Mouse (Mus musculus) adrenal gland, adult 18-20 months (tissue): Measurements from ENCODE around the gene Fxyd1. TPM values are rescaled to one million over a fixed set of nuclear protein-coding genes. Genes with fewer than 3 reads are reported as not detected.

Experiments
- DNase-seq, 2 experiments: peaks; one replicate each; pipeline ENCODE4 v3.0.0; 2021 to 2022; ENCODE audit warnings: low spot score in 2 of 2
- total RNA-seq, 2 experiments: library from RNA; stranded (reverse); gene quantifications; 1 replicate in 1 of 2; 2 replicates in 1 of 2; pipeline ENCODE4 v1.2.3; 2021

Gene Fxyd1
- total RNA-seq, 2 experiments from 2014 or later: 193 to 280 TPM

DNA sequence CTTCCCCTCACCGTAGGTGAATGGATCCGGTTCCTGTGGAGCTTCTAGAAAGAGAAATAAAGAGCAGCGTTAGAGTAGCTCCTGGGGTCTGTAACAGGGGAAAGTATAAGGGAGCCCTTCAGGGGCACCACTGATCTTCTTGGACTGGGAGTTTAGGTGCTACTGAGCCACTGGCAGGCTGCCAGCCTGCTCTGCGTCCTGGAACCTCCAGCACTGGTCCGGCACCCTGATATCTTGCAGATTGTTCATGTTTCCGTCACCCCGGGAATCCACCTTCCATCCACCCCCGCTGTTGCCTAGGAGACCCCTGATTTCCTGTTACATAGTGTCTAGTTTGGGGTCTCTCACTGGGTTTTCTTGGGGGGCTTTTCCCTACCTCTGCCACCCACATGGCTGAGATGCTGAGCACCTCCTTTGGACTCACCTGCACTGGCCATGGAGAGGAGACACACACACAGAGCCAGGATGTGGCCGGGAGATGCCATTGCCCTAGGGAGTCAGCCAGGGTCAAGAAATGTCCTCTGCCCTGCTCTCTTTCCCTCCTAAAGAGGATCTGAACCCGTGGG is 3.0 kb downstream of the Fxyd1 start:
- DNase-seq: no peak

DNA sequence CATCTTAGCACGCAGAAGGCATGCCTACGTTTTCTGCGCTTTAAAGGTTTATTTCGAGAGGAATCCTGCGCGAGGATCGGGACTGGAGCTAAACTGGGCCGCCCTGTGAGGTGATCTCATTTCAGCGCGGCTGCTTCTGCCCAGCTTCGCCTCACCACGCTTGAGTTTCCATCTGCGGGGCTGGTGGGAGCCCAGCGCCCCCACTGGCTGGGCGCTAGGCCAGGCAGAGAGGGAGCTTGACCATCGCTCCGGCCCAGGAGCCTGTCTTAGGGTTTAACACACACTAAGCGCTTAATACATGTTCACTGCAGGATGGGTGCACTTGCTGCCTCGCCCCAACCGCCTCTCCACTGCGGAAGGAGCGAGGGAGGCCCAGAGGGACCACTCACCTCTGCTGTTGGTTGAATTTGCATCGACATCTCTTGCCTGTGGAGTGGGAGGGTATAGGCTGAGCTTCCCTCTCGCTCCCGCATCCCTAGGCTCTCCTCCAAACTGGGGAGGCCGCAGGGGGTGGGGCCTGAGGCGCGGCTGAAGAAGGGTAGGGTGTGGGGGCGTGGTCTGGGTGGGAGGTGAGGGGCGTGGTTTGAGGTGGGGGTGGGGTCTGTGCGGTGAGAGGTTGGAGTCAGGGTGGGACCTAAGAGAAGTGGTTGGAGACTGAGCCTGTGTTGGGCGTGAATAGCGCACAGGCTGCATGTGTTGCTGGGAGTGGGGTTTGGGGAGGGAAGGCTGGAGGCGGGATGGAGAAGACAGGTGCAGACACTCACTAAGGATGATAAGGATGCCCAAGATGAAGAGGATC is 4.2 kb downstream of the Fxyd1 start:
- no peak for DNase-seq

- no peak for DNase-seq
Measured at GRCm38 (mm10) chr7:31052251-31052635, 4.8 kb downstream of the Fxyd1 start.

- no peak for DNase-seq
Measured at GRCm38 (mm10) chr7:31051321-31052021, 5.5 kb downstream of the Fxyd1 start, which contains the start of gene Fxyd7. Gene Fxyd7, minus strand, starts transcription at chr7:31051467.

DNA sequence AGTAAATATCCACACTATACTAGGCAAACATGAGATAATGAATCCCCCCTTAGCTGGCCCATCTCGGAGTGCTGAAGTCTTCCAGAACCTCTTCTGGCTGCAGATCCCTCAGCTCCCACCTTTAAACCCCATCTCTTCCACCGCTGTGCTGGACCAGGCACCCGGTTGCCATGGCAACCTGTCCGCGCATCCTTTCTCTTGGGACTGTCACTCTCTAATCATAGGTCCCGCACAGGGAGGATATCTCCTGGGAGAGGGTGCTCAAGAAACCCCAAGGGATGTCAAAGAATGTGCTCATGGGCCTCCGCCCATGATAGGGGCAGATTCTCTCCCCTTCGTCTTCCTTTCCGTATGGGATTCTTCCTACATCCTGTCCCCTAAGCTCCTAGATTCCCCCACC is 6.1 kb downstream of the Fxyd1 start:
- no peak for DNase-seq

GRCm38 (mm10) chr7:31050487-31050886 is 6.5 kb downstream of the Fxyd1 start:
- no peak for DNase-seq

DNA sequence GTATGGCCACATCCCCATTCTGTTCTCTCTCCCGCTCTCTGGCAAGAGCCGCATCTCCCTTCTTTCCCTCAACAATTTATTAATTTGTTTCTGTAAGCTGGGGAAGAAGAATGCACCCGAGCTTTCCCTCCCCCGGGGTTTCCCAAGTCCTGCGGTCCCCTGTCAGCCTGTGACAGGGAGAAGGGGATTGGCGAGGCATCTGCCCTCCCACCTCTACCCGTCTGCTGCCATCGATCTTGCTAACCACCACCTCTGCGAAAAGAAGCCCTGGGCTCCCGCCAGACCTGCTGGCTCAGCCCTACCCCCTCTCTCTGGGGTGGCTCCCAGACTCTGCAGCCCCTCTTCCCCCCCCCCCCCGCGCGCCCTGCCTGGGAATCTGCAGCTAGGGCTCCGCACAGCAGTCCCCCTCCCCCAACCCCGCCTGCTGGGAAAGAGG is 7.1 kb downstream of the Fxyd1 start:
- no peak for DNase-seq

DNA sequence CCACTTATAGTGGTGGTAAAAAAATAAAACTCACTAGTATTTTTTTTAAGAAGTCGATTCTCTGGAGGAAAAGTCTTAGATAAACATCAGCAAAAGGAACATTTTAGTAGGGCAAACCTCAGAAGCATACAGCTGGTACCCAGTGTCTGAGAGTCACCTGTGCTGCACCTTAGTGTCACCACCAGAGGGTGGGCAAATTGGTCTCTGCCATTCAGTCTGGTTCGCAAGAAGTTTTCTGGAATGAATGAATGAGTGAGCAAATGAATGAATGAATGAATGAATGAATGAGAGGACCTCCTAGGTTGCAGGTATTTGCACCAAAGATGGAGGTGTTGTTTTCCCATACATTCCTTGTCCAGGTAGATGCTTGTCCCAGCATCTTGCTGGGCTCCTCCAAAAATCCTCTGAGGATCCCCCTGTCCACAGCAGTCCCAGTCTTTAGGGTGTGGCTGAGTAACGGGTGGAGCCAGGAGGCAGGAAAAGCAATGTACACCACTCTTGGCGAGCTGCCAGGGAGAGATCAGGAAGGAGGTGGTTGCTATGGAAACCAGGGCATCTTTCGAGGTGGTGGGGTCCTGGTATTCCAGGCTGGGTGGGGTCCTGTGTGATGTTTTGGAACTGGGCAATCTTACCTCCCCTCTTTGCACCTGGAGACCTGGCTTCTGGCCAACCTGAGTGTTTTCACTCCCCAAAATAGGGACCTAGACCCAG is 7.7 kb downstream of the Fxyd1 start:
- DNase-seq: no peak

DNA sequence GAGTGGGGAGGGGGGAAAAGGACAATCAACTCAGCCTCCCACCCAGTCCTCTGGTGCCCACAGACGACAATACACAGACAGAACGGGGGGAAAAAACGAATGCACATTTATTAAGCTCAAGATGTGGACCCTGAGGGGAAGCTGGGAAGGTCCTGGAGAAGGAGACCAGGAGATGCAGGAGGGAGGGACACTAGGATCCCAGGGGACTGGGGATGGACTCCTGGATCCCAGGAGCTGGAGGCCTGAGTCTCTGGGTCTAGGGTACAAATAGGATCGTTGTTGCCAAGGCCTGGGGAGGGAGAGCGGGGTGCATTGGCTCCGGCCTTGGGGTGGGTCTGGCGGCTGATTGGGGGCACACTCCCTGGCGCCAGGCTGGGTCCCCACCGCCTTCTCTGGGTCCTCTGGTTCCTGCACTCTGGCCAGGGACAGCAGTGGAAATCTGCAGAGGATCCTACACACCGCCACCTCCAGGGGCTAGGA is 14.5 kb downstream of the Fxyd1 start, which contains the start of gene Fxyd5:
TSS of gene Fxyd5 (minus strand) at position 51 of the 480 bp plus-strand sequence.
- DNase-seq: no peak

DNA sequence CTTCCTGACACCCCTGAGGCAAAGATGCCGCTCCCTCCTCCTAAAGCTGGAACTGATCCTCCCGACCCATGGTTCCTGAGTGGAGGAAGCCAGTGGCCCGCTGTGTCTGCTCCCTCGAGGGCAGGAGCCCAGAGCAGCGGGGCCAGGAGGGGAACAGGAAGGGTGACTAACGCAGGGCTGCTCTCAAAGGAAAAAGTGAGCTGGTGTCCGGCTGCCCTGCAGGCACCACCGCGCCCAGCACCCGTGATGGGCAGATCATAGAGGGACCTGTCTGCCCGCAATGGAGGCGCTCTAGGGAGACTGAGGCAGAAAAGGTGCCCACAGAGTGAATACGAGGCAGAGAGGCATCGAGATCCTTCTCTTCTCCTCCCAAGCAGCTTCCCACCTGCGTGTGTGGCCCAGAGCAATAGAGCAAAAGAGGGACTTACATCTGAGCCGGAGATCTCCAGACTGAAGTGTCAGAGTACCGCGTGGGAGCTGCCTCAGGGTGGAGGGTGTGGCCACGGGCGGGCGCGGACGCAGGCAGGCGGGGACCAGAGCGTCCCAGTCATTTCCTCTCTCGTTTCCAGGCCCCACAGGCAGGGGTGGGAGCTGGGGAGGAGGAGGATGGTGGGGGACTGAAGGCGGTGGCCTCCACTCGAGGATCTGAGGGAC is 15.2 kb downstream of the Fxyd1 start:
- DNase-seq: peak; percentile 58 to 73

GRCm38 (mm10) chr7:31041023-31041407 is 16.0 kb downstream of the Fxyd1 start:
- DNase-seq: no peak

GRCm38 (mm10) chr7:31040281-31041022 is 16.5 kb downstream of the Fxyd1 start:
- no peak for DNase-seq

- DNase-seq: no peak
Measured at GRCm38 (mm10) chr7:31039011-31039410, 18.0 kb downstream of the Fxyd1 start.

GRCm38 (mm10) chr7:31037675-31038074 is 19.3 kb downstream of the Fxyd1 start:
- DNase-seq: no peak

DNA sequence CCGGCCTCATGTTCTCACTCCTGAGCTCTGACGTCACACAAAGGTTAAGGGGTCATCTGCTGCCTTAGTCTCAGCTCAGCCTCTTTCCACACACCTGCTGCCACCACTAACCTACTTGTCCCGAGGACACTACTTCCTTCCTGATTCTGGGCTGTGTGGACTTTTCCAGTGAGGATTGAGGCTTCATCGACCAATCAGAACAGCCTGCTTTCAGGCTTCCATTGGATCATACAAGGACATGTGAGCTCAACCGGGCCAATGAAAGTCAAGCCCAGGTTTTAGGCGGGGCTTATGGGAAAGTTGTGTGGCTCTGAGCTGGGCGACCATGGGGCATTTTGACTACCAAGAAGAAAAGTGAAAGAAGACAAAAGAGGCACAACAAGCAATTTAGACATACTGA is 20.1 kb downstream of the Fxyd1 start:
- DNase-seq: no peak

GRCm38 (mm10) chr7:31035291-31035690 is 21.7 kb downstream of the Fxyd1 start:
- DNase-seq: no peak

- DNase-seq: no peak
Measured at GRCm38 (mm10) chr7:31034789-31035188, 22.2 kb downstream of the Fxyd1 start.

GRCm38 (mm10) chr7:31033409-31034165 is 23.4 kb downstream of the Fxyd1 start:
- no peak for DNase-seq

GRCm38 (mm10) chr7:31031731-31032130 is 25.3 kb downstream of the Fxyd1 start:
- no peak for DNase-seq
